Mouse (Mus musculus) spleen, postnatal 4 days (tissue): ENCODE data around the gene Zfr2.
A peak's percentile ranks its signal among the peaks of the same experiment; 100 is the strongest.

ENCODE experiments used
- DNase-seq, 2 experiments: peaks; one replicate each; pipeline ENCODE4 v3.0.0; 2022; ENCODE audit warnings: low spot score in 2 of 2

The Zfr2 gene

DNA sequence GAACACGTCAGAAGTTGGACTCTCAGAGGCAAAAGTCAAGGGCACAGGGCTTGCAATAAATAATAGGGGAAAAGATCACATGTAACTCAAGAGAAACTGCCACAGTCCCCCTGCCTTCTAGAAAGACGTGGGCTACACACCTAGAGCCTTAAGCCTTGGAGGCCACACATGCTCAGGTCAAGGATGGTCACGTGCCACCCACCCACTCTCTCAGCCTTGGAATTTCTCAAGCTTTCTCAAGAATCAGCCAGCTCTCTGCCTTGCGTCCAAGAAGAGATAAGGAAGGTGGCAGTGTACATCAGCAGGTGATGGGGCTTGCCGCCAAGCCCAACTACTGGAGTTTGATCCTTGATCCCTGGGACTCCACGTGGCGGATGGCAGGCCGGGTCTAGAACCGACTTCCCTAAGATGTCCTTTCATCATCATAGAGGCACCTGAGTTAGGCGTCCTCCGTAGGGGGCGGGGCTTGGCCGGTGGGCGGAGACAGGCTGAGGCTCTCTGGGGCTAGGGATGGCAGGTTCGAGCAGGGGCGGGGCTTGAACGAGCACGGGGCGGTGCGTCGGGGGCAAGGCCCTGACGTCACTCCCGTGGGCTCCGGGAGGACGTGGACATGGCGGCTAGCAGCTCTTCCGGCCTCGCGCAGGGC is at the start of gene Zfr2:
Gene Zfr2, plus strand, starts transcription at position 576 of the 646 bp plus-strand sequence.
- DNase-seq, result peak; percentile 90 to 94

DNA sequence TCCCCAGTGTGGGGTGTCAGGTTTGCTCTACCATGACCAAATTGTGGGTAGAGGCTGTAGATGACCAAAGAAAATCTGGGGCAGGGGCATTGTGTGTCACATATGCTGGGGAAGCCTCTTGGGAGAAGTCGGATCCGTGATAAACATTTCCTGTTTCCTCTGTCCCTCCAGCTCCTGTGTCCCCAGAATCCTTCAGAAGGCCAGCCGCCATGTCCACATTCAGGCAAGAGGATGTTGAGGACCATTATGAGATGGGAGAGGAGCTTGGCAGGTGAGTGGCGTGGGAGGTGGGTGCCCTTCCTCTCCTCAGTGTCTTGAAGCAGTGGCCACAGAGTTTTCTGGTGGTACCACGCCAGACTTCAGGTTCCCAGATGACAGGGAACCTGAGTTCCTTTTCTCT is 49.1 kb upstream of the Zfr2 start, which contains the start of gene 4930442H23Rik:
Gene 4930442H23Rik, minus strand, starts transcription at position 45 of the 400 bp plus-strand sequence.
- DNase-seq, result no peak

DNA sequence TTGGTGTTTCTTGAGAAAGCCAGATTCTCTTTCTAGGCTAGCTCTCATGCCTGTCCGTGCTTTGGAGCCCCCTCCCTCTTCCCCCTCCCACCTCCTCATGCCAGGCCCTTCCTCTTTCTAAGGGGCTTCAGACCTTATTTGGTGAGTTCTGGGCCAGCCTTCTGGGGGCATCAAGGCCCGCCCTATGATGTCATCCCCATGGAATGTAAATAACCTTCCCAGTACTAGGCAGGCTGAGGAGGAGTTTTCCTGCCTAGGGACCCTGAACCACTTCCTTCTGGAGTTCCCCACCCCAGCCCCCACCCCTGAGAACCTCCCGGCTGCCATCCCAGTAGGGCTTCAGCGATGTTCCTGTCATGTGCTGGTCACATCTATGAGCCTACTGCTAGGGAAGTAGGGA is 48.2 kb upstream of the Zfr2 start:
- no peak for DNase-seq

DNA sequence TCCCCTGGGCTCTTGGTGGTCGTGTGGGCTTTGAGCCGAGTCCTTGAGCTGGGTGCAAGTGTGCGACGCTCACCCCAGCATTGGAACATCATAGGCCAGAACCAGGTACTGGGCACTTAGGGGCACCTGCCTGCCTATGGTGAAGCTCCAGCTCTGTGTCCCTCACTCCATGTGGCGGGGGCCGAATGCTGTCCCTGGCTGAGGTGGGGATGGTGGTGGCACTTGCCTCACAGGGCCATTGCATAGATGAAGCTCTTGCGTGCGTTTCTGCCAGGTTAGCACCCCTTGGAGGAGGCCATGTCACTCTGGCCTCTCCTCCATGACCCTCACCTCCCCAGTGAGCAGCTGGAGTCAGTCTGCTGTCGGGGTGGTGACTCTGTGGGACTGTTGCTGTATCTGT is 45.8 kb upstream of the Zfr2 start:
- no peak for DNase-seq

DNA sequence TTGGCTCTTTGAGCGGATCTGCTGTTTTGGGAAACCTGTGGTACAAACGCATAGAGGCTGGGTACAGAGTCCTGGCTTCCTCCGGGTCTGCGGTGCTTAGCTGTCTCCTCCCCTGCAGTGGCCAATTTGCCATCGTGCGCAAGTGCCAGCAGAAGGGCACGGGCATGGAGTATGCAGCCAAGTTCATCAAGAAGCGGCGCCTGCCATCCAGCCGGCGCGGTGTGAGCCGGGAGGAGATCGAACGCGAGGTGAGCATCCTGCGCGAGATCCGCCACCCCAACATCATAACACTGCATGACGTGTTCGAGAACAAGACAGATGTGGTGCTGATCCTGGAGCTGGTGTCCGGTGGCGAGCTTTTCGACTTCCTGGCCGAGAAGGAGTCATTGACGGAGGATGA is 43.1 kb upstream of the Zfr2 start:
- DNase-seq, result no peak

DNA sequence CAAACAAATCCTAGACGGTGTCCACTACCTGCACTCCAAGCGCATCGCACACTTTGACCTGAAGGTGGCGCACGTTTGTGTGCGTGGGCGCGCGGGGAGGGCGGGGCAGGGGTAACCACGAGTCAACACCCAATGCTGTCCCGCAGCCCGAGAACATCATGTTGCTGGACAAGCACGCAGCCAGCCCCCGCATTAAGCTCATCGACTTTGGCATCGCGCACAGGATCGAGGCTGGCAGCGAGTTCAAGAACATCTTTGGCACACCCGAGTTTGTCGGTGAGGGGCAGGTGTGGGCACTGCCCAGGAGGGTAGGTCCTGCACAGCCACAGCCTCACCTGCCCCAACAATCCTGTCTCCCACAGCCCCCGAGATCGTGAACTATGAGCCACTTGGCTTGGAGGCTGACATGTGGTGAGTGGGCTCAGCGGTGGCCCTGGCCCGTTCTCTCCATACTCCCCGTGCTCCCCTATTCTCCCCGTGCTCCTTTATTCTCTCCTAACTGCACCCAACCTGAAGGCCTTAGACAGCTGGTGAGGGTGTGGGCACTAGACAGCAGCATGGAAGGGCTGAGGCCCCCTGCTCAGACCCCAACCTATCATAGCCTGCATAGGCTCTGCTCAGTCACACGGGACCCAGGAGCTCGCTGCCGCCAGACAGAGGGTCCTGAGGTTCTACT is 42.6 kb upstream of the Zfr2 start:
- DNase-seq, result no peak

DNA sequence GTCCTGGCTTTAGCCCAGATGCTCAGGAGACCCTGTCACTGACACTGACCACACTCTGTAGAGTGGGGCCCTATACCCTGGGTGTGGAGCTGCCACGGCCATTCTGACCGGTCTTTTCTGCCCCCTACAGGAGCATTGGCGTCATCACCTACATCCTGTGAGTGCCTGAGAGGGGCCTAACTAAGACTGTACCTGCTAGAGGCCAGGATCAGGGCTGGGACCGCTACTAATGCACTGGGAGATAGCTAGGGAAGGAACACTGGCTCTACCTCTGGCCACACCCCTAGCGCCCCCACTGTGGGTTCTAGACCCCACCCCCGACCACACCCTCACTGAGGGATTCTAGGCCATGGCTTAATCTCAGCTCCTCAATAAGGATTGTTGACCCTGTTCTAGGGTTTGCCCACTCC is 42.0 kb upstream of the Zfr2 start:
- DNase-seq, result no peak

DNA sequence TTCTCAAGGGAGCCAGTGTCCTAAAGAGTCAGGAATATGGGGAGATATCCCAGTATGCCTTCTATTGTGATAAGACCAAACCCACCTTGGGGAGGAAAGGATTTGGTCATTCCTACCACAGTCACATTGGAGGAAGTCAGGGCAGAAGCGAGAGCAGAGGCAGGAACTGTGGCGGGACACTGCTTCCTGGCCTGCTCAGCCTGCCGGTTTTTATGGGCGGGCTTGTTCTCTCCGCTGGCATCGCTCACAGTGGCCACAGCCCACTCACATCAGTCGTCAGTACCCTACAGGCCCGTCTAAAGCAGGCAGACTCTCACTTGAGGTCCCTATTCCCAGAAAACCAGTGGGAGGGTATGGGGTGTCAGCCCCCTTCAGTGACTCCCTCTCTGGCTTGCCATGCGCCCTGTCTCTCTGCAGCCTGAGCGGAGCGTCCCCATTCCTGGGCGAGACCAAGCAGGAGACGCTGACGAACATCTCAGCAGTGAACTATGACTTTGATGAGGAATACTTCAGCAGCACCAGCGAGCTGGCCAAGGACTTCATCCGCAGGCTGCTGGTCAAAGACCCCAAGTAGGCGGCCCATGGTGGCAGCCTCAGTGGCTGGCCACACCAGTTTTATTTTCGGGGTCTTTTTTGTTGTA is 41.5 kb upstream of the Zfr2 start:
- no peak for DNase-seq

DNA sequence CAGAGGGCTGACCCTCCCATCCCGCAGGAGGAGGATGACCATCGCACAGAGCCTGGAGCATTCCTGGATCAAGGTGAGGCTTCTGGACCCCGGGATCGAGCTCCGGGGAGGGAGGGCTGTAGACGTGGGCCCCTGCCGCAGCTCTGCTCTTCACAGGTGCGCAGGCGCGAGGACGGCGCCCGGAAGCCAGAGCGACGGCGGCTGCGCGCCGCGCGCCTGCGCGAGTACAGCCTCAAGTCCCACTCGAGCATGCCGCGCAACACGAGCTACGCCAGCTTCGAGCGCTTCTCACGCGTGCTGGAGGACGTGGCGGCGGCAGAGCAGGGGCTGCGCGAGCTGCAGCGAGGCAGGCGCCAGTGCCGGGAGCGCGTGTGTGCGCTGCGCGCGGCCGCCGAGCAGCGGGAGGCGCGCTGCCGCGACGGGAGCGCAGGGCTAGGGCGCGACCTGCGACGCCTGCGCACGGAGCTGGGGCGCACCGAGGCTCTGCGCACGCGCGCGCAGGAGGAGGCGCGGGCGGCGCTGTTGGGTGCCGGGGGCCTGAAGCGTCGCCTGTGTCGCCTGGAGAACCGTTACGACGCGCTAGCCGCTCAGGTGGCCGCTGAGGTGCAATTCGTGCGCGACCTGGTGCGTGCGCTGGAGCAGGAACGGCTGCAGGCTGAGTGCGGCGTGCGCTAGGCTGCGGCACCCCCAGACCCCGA is 40.5 kb upstream of the Zfr2 start:
- DNase-seq, result peak; percentile 79 to 90

DNA sequence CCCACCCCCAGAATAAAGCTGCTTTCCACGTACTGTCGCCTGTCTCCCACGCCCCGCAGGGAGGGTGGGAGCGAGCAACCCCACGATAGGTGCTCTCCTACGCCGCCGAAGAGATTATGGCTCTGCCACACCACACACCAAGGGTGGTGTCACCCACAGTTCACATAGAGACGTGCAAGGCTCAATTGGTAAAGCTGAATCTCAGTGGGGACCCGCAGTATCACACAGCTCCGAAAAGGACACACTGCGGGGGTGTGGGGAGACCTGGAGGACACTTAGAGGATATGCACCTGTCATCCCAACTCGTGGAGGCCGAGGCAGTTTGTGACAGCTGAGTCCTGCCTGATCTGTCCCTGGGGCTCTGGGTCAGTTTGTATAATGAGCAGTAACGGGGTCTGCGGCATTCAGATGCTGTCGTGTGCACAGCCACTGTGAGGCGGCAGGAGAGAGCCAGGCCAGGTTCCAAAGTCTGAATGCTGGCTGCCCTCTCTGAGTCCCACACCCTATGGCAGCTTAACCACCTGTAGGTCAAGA is 39.9 kb upstream of the Zfr2 start:
- no peak for DNase-seq

DNA sequence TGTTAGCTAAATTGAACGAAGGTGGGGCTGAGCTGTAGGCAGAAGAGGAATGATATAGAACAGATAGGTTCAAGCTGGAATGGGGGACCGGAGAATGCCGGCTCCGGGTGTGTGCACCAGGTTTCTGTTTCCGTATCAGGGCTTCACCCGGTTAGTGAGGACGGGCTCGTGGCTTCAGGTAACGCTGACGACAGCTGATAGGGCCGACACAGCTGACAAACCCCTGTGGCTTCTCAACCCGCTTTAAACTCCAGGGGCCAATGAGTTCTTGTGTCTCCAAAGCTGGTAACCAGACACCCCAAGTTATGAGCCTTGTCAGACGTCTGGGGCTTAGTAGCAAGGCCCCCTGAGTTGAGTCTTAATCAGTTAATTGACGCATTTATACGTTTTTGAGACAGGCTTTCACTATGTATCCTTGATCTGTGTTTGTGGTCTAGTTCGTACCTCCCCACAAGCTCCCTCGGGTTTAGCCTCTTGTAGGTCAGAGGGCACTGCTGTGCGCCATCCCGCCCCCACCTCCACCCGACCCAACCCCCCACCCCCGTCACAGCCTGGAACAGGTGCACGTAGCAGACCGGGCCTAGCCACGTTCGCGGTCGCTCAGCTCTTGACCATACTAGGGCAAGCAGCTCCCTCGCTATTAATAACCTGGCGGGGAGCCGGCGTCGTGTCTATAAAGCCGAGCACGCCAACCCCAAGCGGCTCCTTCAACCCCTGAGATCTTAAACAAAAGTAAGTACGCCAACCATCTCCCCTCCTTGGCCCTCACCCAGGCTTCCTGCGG is 38.8 kb upstream of the Zfr2 start:
- no peak for DNase-seq

DNA sequence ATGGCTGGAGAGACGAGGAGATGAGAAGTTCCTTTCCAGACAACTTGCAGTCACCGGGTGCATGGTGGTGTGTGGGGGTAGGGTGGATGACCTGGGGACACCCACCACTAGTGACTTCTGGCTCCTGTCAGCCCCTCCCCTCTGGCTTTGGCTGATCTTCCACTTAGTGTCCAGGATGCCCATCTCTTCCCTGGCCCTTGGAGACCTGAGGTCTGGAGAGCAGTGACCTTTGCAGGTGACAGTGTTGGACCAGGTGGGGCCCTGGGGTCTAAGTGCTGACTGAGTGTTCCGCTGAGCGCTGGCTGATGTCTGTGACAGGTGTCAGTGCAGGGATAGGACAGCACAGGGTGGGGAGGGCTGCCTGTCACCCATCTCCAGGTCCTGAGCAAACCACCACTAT is 37.7 kb upstream of the Zfr2 start:
- no peak for DNase-seq

DNA sequence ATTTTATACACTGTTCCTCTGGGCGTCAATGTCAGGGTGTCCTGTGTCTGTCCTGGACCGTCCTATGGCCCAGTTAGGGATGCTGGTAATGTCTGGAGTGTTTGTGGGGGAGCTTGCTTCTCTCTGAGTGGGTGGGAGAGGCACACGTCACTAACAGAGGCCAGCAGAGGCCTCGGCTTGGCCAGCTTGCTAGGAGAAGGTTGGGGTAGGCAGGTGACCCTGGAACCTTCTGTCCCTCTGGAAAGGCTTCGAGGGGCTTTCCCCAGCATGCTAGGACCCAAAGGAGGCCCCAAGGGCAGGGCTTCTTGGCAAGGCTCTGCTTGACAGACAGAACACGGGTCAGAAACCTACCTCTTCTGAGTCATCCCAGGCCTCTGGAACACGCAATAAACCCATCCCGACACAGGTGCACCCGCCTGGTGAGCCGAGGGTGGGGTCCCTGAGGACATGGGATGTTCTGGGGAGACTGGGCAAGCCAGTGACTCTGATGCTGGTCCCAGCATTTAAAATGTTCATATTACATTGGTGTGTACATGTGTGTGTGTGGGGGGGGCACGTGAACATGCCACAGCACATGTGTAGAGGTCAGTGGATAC is 36.4 kb upstream of the Zfr2 start:
- no peak for DNase-seq

DNA sequence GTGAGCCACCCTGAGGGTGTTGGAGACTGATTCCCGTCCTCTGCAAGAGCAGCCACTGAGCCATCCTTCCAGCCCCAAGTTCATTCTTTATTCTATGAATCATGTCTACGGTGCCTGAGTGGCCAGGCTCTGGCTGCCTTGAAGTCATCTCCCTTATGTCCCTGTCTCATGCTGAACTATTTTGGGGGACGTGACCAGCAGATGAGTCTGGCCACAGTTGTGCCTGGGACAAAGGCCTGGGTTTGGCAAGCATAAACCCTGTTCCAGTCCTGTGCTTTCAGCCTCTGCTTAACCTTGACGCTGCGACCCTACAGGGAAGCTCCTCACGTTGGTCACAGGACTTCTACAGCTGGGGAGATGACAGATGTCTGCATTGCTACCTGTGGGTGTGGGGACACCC is 35.6 kb upstream of the Zfr2 start:
- DNase-seq, result no peak

DNA sequence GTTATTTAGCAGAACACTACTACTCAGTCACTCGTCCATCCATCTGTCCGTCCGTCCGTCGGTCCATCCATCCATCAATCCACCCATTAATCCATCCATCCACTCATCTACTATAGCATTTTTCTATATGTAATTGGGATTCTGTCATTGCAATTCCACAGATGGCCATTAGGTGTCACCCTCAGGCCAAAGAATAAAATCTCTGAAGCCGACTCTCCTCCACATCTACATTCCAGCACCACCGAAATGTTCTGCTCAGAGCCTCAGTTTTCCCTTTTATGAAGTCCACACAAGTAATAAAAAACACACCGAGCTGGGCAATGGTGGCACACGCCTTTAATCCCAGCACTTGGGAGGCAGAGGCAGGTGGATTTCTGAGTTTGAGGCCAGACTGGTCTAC is 34.7 kb upstream of the Zfr2 start:
- peak; percentile 62 to 84 for DNase-seq

DNA sequence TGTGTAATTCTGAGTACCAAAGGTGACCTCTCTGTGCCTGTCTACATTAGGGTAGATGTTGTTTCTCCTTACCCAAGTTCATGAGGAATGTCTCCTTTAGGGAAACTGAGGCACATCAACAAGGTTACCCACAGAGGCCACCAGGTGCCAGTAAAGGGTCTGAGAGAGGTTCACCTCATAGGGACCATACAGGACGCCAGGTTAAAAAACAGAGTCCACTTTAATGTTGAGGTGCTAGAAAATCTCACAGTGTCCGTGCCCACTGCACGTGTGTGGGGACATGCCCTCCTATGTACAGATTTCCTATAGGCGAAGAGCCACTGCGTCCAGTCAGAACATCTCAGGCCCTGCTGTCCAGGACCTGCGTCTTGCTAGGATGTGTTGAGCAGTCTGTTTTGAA is 34.0 kb upstream of the Zfr2 start:
- no peak for DNase-seq

DNA sequence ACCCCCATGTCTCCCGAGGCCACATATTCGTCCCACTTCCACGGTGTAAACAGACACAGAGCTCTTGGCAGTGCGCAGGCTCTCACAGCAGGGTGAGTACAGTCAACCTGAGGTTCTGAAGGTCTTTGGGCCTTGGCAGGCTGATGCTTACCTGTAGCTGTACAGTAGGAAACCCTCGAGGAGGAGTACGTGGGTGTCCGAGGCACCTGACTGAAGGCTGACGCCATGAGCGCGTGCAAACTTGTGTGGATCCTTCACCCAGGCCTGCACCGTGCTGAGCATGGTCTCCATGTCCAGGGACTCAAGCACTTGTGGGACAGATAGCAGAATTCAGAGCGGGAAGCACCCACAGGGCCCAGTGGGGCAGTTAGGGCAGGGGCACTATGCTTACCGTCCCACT is 32.8 kb upstream of the Zfr2 start:
- DNase-seq, result no peak

DNA sequence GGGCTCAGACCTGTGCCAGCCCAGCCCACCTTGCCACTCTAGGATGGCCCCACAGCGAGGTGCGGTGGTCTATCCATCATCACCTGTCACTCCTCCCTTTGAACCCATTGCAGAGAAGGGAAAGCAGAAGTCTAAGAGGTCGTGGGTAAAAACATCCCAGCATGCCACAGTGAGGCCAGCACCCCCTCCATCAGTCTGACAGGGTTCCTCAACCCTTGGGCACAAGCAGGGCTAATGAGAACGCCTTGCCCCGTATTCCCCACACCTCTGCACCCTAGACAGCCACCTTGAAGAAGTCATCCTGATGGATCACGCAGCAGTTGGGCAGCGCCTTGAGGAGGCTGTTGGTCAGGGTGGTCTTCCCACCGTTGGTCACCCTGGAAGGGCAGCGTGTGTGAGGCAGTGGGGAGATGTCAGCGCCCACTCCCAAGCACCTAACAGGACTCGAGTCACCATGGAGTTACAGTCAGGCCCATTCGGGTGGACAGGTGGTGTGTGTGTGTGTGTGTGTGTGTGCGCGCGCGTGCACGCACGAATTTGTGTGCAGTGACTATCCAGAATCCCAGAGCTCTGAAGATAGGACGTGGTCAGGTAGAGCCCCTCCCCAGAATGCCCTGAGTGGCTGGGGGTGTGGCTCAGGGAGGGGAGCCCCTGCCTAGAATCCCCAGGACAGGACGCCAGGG is 32.2 kb upstream of the Zfr2 start:
- no peak for DNase-seq

DNA sequence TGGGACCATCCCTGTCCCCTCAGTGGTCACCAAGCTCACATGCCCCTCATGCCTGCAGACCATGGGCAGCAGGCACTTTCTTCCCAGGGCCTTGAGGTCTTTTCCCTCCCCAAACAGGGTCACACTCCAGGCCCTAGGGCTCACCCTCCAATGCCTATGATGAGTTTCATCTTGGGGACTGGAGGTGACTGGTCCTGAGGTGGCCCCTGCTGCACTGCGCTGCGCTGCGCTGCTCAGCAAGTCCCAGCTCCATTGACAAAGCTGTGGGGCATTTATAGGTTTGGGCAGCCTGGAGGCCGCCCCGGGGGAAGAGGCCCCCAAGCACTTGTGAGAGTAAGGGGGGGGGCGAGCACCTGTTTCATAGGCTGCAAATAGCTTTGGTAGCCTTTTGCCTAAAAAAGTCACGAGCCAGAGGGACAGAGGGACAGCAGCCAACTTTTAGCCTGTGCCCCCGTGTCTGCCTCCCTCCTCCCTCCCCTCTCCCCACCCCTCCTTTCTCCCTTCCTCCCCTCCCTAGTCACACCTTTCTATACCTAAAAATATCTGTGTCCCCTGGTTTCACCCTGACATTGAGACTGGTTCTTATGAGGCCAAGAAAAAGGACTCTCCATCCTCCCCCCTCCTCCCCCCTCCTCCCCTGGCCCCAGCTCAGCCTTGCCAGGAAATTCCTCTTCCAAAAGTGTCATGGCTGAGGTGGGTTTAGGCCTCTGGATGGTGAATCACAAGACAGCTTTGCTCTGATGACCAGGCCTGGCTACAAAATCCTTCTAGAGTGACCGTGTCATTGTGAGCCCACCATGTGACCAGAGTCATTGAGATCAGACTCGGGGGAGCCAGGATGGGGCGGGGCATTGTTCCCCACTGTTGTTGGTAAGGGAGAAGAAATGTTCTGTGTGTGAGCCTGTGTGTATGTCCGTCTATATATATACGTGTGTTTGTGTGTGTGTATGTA is 30.9 kb upstream of the Zfr2 start, which contains the start of gene Nmrk2:
Gene Nmrk2, minus strand, starts transcription at position 245 of the 952 bp plus-strand sequence.
- DNase-seq, result no peak
